Mouse (Mus musculus): ENCODE results near the gene Srbd1. TPM values are rescaled to one million over a fixed set of nuclear protein-coding genes. Genes with fewer than 3 reads are reported as not detected.
A peak's percentile ranks its signal among the peaks of the same experiment; 100 is the strongest.

Srbd1 gene
- polyA plus RNA-seq, 1 experiment from 2014 or later = 22.6 TPM

- peak; percentile 80 for ATAC-seq (ENCODE audit: low FRiP score)
- peak within 1 kb of the TSS; percentile 70 for H3K9ac ChIP-seq
- peak within 1 kb of the TSS; percentile 58 for H3K4me3 ChIP-seq
- peak within 1 kb of the TSS; percentile 87 for H3K27ac ChIP-seq
- WGBS = under 1% methylated on average over 84 of the region's 115 CpGs
- peaks cover 7% of the 10 kb centered on the region; the same call in 1 of the 2 replicates for H3K27me3 ChIP-seq
- peak within 1 kb of the TSS; percentile 92 for H3K4me2 ChIP-seq (replicated peaks)
- H3K9me3 ChIP-seq (replicated peaks) = no peaks in the 10 kb centered on the region
- H3K4me1 ChIP-seq = peaks cover 27% of the 10 kb centered on the region
- H3K36me3 ChIP-seq = no peaks in the 10 kb centered on the region
These were observed 22.6 kb upstream of the Srbd1 start, which contains the start of gene Prkce for GRCm38 (mm10) chr17:86167320-86168230. Prkce (plus strand) TSS chr17:86167785.

GRCm38 (mm10) chr17:86166567-86167319, 21.8 kb upstream of the Srbd1 start:
- under 1% methylated on average over 46 of the region's 46 CpGs for WGBS
- peak overlapping the region; percentile 58 for H3K4me3 ChIP-seq
- H3K27ac ChIP-seq = peak overlapping the region; percentile 87
- H3K9ac ChIP-seq = peak overlapping the region; percentile 70
- H3K4me2 ChIP-seq (replicated peaks) = peak overlapping the region; percentile 92
- no peaks in the 10 kb centered on the region for H3K36me3 ChIP-seq
- ATAC-seq (ENCODE audit: low FRiP score) = peak; percentile 76
- H3K9me3 ChIP-seq (replicated peaks) = no peaks in the 10 kb centered on the region
- peaks cover 7% of the 10 kb centered on the region; the same call in 1 of the 2 replicates for H3K27me3 ChIP-seq
- H3K4me1 ChIP-seq = peaks cover 27% of the 10 kb centered on the region

GRCm38 (mm10) chr17:86166051-86166566, 21.1 kb upstream of the Srbd1 start:
- no peak for ATAC-seq (ENCODE audit: low FRiP score)
- Histone ChIP-seq H3K9ac (peak overlapping the region; percentile 70), H3K4me1 (peaks cover 27% of the 10 kb centered on the region), H3K9me3 (replicated peaks) (no peaks in the 10 kb centered on the region), H3K4me2 (replicated peaks) (peak overlapping the region; percentile 92), H3K27me3 (peaks cover 7% of the 10 kb centered on the region; the same call in 1 of the 2 replicates), H3K27ac (peak overlapping the region; percentile 87), H3K4me3 (peak overlapping the region; percentile 58), H3K36me3 (no peaks in the 10 kb centered on the region)
- 2% methylated on average over 19 of the region's 19 CpGs for WGBS

DNA sequence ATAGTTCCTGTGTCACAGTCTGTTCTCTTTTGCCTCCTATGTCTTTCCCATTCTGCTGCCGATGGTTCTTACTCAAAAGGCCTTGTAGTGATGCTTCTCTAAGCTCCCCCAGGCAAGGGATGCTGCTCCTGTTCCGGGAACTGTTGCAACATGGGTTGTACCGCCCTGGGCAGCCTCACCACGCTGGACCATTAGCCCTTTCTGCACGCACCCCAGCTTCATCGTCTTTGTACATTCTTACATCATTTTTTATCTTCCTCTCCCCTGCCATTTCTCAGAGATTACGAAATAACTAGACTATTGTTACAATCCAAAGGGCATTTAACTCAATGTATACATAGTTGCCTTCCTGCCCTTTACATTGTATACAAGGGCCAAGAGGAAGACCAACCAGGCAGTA, 19.4 kb upstream of the Srbd1 start:
- no peak overlapping the region for H3K4me3 ChIP-seq
- H3K4me2 ChIP-seq (replicated peaks) = no peak overlapping the region
- peaks cover 5% of the 10 kb centered on the region; the same call in 1 of the 2 replicates for H3K27me3 ChIP-seq
- no peaks in the 10 kb centered on the region for H3K36me3 ChIP-seq
- no peaks in the 10 kb centered on the region for H3K9me3 ChIP-seq (replicated peaks)
- H3K4me1 ChIP-seq = peaks cover 14% of the 10 kb centered on the region; the same call in 1 of the 2 replicates
- no peak for ATAC-seq (ENCODE audit: low FRiP score)
- WGBS = 81% methylated on average over 7 of the region's 7 CpGs
- H3K9ac ChIP-seq = no peak overlapping the region
- no peak overlapping the region for H3K27ac ChIP-seq

DNA sequence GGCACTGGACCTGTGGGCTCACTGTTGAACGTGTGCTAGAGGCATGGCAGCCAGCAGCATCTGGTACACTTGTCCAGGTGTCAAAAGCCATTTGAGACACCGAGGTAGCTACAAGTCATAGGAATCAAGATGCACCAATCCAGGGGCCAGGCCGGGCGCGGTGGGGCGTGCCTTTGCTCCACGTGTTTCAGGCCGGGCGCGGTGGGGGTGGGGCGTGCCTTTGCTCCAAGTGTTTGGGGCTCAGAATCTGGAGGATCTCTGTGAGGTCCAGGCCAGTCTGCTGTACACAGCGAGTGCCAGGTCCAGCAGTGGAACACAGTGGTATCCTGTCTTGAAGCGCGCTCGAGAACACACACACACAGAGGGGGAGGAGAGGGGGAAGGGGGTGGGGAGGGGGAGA, 17.7 kb upstream of the Srbd1 start:
- WGBS = 52% methylated on average over 12 of the region's 15 CpGs
- Histone ChIP-seq H3K9me3 (replicated peaks) (no peaks in the 10 kb centered on the region), H3K27ac (no peak overlapping the region), H3K4me3 (no peak overlapping the region), H3K27me3 (no peaks in the 10 kb centered on the region; the same call in 1 of the 2 replicates), H3K36me3 (no peaks in the 10 kb centered on the region), H3K9ac (no peak overlapping the region), H3K4me2 (replicated peaks) (no peak overlapping the region), H3K4me1 (0 out of 2 replicates have a peak, but pooled peaks cover 4% of the 10 kb centered on the region)
- ATAC-seq (ENCODE audit: low FRiP score) = no peak

DNA sequence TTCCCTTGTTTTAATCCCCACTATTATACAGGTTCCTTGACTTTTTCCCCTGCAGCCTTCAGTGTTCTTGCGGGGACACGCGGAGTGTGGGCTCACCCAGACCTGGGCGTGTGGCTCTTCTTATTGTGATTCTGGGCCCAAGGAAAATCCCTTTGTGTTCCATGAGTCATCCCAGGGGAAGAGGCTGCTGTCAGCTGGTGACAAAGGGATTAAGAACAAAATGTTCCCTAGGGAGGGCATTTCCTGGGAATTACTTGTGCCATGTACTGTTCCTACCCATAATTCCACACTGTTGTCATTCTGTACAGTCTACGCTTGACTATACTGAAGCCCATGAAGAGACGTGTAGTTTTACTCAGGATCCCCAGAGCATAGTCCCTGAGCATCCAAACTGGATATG, 12.0 kb upstream of the Srbd1 start:
- WGBS = 79% methylated on average over 6 of the region's 6 CpGs

DNA sequence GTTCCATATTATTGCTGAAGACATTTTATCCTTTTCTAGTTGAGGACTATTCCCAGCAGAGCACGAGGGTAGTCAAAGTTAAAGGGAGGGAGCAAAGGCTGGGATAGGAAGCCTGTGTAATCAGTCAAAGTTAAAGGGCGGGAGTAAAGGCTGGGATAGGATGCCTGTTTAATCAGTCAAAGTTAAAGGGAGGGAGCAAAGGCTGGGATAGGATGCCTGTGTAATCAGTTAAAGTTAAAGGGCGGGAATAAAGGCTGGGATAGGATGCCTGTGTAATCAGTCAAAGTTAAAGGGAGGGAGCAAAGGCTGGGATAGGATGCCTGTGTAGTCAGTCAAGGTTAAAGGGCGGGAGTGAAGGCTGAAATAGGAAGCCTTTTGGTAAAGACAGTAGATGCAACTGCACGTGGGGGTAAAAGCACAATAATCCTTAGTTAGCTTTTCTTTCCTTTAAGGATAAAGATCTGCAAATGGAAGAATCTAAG, 5.9 kb upstream of the Srbd1 start:
- Histone ChIP-seq H3K4me3 (no peak overlapping the region), H3K27me3 (no peaks in the 10 kb centered on the region), H3K36me3 (no peaks in the 10 kb centered on the region), H3K9ac (no peak overlapping the region), H3K27ac (no peak overlapping the region), H3K4me1 (peaks cover under 1% of the 10 kb centered on the region; the same call in 1 of the 2 replicates), H3K4me2 (replicated peaks) (no peak overlapping the region), H3K9me3 (replicated peaks) (no peaks in the 10 kb centered on the region)
- 15% methylated on average over 5 of the region's 5 CpGs for WGBS
- ATAC-seq (ENCODE audit: low FRiP score) = peak; percentile 97

More for the DNA sequence above, 12.0 kb upstream of the Srbd1 start:
- H3K4me3 ChIP-seq = no peak overlapping the region
- no peaks in the 10 kb centered on the region for H3K4me1 ChIP-seq
- H3K9ac ChIP-seq = no peak overlapping the region
- no peaks in the 10 kb centered on the region for H3K27me3 ChIP-seq
- H3K4me2 ChIP-seq (replicated peaks) = no peak overlapping the region
- no peak overlapping the region for H3K27ac ChIP-seq
- no peaks in the 10 kb centered on the region for H3K36me3 ChIP-seq
- ATAC-seq (ENCODE audit: low FRiP score) = no peak
- no peaks in the 10 kb centered on the region for H3K9me3 ChIP-seq (replicated peaks)

DNA sequence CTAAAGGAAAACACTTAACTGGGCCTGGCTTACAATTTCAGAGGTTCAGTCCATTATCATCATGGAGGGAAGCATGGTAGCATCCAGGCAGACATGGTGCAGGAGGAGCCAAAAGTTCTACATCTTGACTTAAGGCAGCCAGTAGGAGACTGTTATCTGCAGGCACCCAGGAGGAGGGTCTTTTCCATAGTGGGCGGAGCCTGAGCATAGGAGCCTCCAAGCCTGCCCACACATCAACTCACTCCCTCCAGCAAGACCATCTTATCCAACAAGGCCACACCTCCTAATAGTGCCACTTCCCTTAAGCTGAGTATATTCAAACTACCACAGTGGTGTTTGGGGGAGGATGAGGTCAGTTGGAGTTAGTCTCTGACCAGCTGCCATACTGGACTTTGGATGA, 4.8 kb upstream of the Srbd1 start:
- Histone ChIP-seq H3K9ac (no peak overlapping the region), H3K4me2 (replicated peaks) (no peak overlapping the region), H3K27me3 (no peaks in the 10 kb centered on the region), H3K27ac (no peak overlapping the region), H3K4me1 (peaks cover 5% of the 10 kb centered on the region; the same call in 1 of the 2 replicates), H3K36me3 (no peaks in the 10 kb centered on the region), H3K4me3 (no peak overlapping the region), H3K9me3 (replicated peaks) (no peaks in the 10 kb centered on the region)
- 100% methylated on average over 1 of the region's 1 CpGs for WGBS
- ATAC-seq (ENCODE audit: low FRiP score) = no peak

- WGBS = under 1% methylated on average over 33 of the region's 33 CpGs
- Histone ChIP-seq H3K36me3 (peaks cover 4% of the 10 kb centered on the region; the same call in 1 of the 2 replicates), H3K4me2 (replicated peaks) (peak overlapping the region; percentile 90), H3K4me3 (peak overlapping the region; percentile 54), H3K4me1 (peaks cover 12% of the 10 kb centered on the region), H3K27me3 (no peaks in the 10 kb centered on the region), H3K9ac (peak overlapping the region; percentile 65), H3K9me3 (replicated peaks) (no peaks in the 10 kb centered on the region), H3K27ac (0 out of 2 replicates have a peak overlapping the region, but pooled peaks have one; percentile 41)
- ATAC-seq (ENCODE audit: low FRiP score) = peak; percentile 87
These were observed 367 bp downstream of the Srbd1 start for GRCm38 (mm10) chr17:86144537-86145078.

DNA sequence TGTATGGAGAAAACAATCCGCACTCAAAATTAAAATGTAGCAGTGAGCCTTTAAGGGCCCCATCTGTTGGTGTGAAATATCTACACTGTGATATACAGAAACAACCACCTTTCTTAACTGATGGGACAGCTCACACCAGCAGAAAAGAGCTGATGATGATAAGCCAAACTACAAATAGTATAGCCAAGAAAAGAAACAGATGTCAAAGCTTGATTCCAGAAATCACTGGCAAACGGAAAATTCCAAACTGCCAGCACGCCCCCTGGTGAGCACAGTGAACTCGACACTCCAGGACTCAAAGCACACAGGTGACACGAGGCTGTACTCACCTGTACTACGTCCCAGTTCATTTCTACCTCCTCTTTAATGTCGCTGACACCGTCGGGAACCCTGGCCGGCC, 9.1 kb downstream of the Srbd1 start:
- Histone ChIP-seq H3K4me2 (replicated peaks) (no peak overlapping the region), H3K4me1 (no peaks in the 10 kb centered on the region), H3K27ac (no peak overlapping the region), H3K27me3 (no peaks in the 10 kb centered on the region), H3K36me3 (peaks cover 46% of the 10 kb centered on the region), H3K9ac (no peak overlapping the region), H3K9me3 (replicated peaks) (no peaks in the 10 kb centered on the region), H3K4me3 (no peak overlapping the region)
- ATAC-seq (ENCODE audit: low FRiP score) = no peak
- WGBS = 80% methylated on average over 10 of the region's 10 CpGs

DNA sequence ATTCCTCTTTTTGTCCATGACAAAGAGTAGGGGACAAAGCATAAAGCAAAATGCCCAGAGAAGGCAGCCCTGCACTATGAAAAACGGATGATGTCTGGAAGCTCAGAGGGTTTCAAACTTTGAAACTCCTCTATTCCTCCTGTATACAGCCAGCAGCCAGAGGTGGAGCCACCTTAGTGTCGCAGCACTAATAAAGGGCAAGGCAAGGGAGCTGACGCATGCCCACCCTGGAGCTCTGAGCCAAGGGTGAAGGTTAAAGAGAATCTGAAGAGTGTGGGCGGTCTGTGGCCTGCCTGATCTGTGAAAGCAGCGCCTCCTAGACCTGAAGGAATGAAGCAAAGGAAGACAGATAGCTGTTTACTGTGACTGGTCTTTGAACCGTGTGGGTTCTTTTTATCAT, 10.5 kb downstream of the Srbd1 start:
- no peak overlapping the region for H3K4me2 ChIP-seq (replicated peaks)
- no peak overlapping the region for H3K9ac ChIP-seq
- no peaks in the 10 kb centered on the region for H3K4me1 ChIP-seq
- no peaks in the 10 kb centered on the region for H3K27me3 ChIP-seq
- no peak overlapping the region for H3K4me3 ChIP-seq
- no peak for ATAC-seq (ENCODE audit: low FRiP score)
- 83% methylated on average over 6 of the region's 6 CpGs for WGBS
- no peaks in the 10 kb centered on the region for H3K9me3 ChIP-seq (replicated peaks)
- H3K27ac ChIP-seq = no peak overlapping the region
- peaks cover 46% of the 10 kb centered on the region for H3K36me3 ChIP-seq
